Mouse (Mus musculus) forebrain, postnatal 0 days (tissue): ENCODE data around the gene Map4k3. TPM values are rescaled to one million over a fixed set of nuclear protein-coding genes. Genes with fewer than 3 reads are reported as not detected.
"Not testable (repeated sequence)": the region's sequence is repeated elsewhere in the genome, so short reads cannot be mapped to it uniquely, and the experiment has no call there.

ENCODE experiments used
- ATAC-seq: fragments of 200-750 bp; cut with Nextera tagmentation; 2 replicates; pipeline ENCODE4 v1.8.0; 2017; ENCODE audit warnings: mild to moderate bottlenecking, moderate library complexity
- DNase-seq: peaks from one replicate; pipeline ENCODE4 v3.0.0-alpha.2; 2015
- H3K27ac ChIP-seq: fragments of 300-500 bp; sonication (generic); 2 replicates; pipeline ENCODE4 v1.5.1; 2014; ENCODE audit warnings: low read depth, mild to moderate bottlenecking, antibody characterized with exemption, low read length, moderate library complexity, mixed read lengths
- H3K27me3 ChIP-seq: fragments of 300-500 bp; sonication (generic); 2 replicates; pipeline ENCODE4 v1.6.1; 2014; ENCODE audit warnings: mild to moderate bottlenecking, low read length, mixed read lengths; ENCODE audit not compliant: insufficient read depth
- H3K36me3 ChIP-seq: fragments of 300-500 bp; sonication (generic); 2 replicates; pipeline ENCODE4 v1.6.1; 2014; ENCODE audit warnings: mild to moderate bottlenecking, moderate library complexity; ENCODE audit not compliant: insufficient read depth
- H3K4me1 ChIP-seq: fragments of 300-500 bp; sonication (generic); 2 replicates; pipeline ENCODE4 v1.6.1; 2014; ENCODE audit warnings: antibody characterized with exemption; ENCODE audit not compliant: insufficient read depth
- H3K4me2 ChIP-seq: fragments of 300-500 bp; sonication (generic); 2 replicates; pipeline ENCODE4 v1.6.1; 2014; ENCODE audit warnings: low read depth, mild to moderate bottlenecking, moderate library complexity
- H3K4me3 ChIP-seq: fragments of 300-500 bp; sonication (generic); 2 replicates; pipeline ENCODE4 v1.5.1; 2014; ENCODE audit warnings: low read depth, low read length, mixed read lengths
- H3K9ac ChIP-seq: fragments of 300-500 bp; sonication (generic); 2 replicates; pipeline ENCODE4 v1.6.1; 2014; ENCODE audit warnings: mild to moderate bottlenecking
- H3K9me3 ChIP-seq: fragments of 300-500 bp; sonication (generic); 2 replicates; pipeline ENCODE4 v1.6.1; 2016; ENCODE audit warnings: low read length
- CTCF ChIP-seq: sonication (generic); IDR thresholded peaks from 2 replicates; pipeline ENCODE4 v1.5.1; 2016; ENCODE audit warnings: antibody characterized with exemption, control low read depth, low read depth
- WGBS: fragments of 180-500 bp; shearing (Covaris S2); extraction: QIAGEN DNeasy Blood & Tissue Kit; methylation state at CpG from one replicate; pipeline ENCODE4 v1.1.7; 2014; 5-methylcytosine and 5-hydroxymethylcytosine counted together
- polyA plus RNA-seq: library from polyadenylated mRNA; unstranded; fragments of >200 nt; fragmentation: Nextera tagmentation; extraction: Ambion mirVana; gene quantifications from 2 replicates; pipeline ENCODE4 v1.2.1, GENCODE M21; 2015
- total RNA-seq: library from RNA; depleted of rRNA; stranded (reverse); fragments of >200 nt; gene quantifications from 2 replicates; pipeline ENCODE4 v1.2.3, GENCODE M21; 2014

Map4k3 gene
- total and polyA plus RNA-seq, 2 experiments from 2014 or later = 17.9 to 76.9 TPM

GRCm38 (mm10) chr17:80569718-80570117 is 158.6 kb downstream of the Map4k3 start:
- 0 out of 2 replicates have a peak, but pooled peaks have one; percentile 9 for TF ChIP-seq CTCF
- not testable (repeated sequence) for H3K36me3 ChIP-seq, H3K9me3 ChIP-seq, H3K9ac ChIP-seq, H3K27me3 ChIP-seq, H3K4me2 ChIP-seq, ATAC-seq, H3K4me1 ChIP-seq, DNase-seq, H3K4me3 ChIP-seq, H3K27ac ChIP-seq
- 87% methylated on average over 1 of the region's 2 CpGs for WGBS

DNA sequence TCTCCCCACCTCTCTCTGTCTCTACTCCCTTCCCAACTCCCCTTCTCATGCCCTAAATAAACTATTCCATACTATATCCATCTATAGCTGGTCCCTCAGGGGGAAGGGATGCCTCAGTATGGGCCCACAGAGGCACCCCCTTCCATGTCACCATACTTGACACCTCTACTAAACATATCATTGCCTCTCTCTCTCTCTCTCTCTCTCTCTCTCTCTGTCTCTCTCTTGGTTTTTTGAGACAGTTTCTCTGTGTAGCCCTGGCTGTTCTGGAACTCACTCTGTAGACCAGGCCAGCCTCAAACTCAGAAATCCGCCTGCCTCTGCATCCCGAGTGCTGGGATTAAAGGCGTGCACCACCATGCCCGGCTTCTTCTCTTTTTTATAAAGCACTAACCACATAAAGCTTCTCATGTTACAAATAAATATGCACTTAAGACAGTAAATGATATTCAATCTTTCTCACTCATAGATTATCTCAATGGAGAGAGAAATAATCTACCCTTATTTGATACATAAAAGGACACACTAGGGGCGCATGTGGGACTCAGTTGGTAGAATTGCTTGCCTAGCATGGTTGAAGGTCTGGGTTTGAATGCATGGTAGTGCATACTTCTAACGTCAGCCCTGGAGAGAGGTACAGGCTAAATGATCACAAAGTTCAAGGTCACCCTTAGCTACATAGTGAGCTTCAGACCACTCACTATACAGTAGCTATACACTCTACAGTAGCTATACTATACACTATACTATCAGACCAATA is 159.3 kb downstream of the Map4k3 start:
- no peak for TF ChIP-seq CTCF
- H3K9me3 ChIP-seq = no peaks in the 10 kb centered on the region
- H3K4me3 ChIP-seq = no peak overlapping the region
- H3K36me3 ChIP-seq = no peaks in the 10 kb centered on the region
- H3K27me3 ChIP-seq = no peaks in the 10 kb centered on the region
- no peak overlapping the region for H3K9ac ChIP-seq
- H3K27ac ChIP-seq = no peak overlapping the region
- DNase-seq (no peak), ATAC-seq (no peak)
- H3K4me2 ChIP-seq = no peak overlapping the region
- H3K4me1 ChIP-seq = no peaks in the 10 kb centered on the region
- WGBS = 92% methylated on average over 6 of the region's 6 CpGs

DNA sequence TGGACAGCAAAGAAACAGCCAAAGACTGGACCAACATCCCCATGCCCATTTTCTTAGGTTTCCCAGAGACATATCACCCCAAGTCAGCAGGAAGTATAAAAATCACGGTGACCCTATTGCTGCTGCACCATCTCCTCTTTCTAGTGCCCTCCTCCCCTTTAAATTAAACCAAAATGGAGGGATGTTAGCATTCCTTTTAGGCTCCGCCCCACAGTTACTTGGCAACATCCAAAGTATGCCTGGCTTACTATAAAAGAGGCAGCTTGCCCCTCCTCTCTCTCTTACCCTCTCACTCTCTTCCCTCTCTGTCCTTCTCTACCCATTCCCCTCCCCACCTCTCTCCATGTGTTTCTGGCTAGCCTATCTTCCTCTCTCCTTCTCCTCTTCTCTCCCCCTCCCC is 159.8 kb downstream of the Map4k3 start:
- Histone ChIP-seq H3K27me3 (no peaks in the 10 kb centered on the region), H3K36me3 (no peaks in the 10 kb centered on the region), H3K9me3 (no peaks in the 10 kb centered on the region), H3K9ac (no peak overlapping the region), H3K4me1 (no peaks in the 10 kb centered on the region), H3K4me3 (no peak overlapping the region), H3K27ac (no peak overlapping the region), H3K4me2 (no peak overlapping the region)
- TF ChIP-seq CTCF = no peak
- 88% methylated on average over 2 of the region's 2 CpGs for WGBS
- DNase-seq (no peak), ATAC-seq (no peak)

GRCm38 (mm10) chr17:80564611-80564924 is 163.7 kb downstream of the Map4k3 start:
- H3K4me2 ChIP-seq = no peak overlapping the region
- no peak overlapping the region for H3K27ac ChIP-seq
- ATAC-seq (0 out of 2 replicates have a peak, but pooled peaks have one; percentile 40), DNase-seq (peak; percentile 68)
- no peak overlapping the region for H3K9ac ChIP-seq
- peak; percentile 65 for TF ChIP-seq CTCF
- no peaks in the 10 kb centered on the region for H3K9me3 ChIP-seq
- no peaks in the 10 kb centered on the region for H3K27me3 ChIP-seq
- 58% methylated on average over 3 of the region's 3 CpGs for WGBS
- H3K4me1 ChIP-seq = no peaks in the 10 kb centered on the region
- no peak overlapping the region for H3K4me3 ChIP-seq
- H3K36me3 ChIP-seq = no peaks in the 10 kb centered on the region

- H3K4me1 ChIP-seq, H3K36me3 ChIP-seq, H3K9ac ChIP-seq, H3K27ac ChIP-seq, H3K9me3 ChIP-seq, H3K4me2 ChIP-seq, H3K27me3 ChIP-seq, ATAC-seq, H3K4me3 ChIP-seq, DNase-seq: not testable (repeated sequence)
- WGBS = 95% methylated on average over 27 of the region's 27 CpGs
These were observed 164.3 kb downstream of the Map4k3 start for GRCm38 (mm10) chr17:80563762-80564610.

DNA sequence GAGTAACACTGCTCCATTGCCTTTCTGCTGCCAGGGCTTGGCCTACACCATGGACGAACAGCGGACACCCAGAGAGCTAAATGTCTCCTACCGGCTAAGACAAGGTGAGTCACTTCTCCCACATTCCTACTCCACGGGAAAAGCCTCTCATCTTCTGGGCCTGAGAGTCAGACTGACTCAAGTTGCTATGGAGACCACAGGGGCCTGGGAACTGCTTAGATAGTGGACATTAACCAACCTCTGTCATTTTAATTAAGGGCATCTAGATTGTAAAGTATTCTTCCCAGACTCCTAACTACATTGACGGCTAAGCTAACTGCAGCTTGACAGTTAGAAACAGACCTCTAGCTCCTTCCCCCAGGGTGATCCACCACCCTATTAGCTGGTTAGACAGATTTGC is 165.5 kb downstream of the Map4k3 start:
- TF ChIP-seq CTCF = no peak
- ATAC-seq (no peak), DNase-seq (no peak)
- H3K9ac ChIP-seq = no peak overlapping the region
- no peaks in the 10 kb centered on the region for H3K9me3 ChIP-seq
- H3K27ac ChIP-seq = no peak overlapping the region
- H3K27me3 ChIP-seq = no peaks in the 10 kb centered on the region
- no peak overlapping the region for H3K4me3 ChIP-seq
- no peak overlapping the region for H3K4me2 ChIP-seq
- no peaks in the 10 kb centered on the region for H3K36me3 ChIP-seq
- 73% methylated on average over 5 of the region's 5 CpGs for WGBS
- H3K4me1 ChIP-seq = no peaks in the 10 kb centered on the region
